Mouse (Mus musculus) MEL (cell line): Measurements from ENCODE around the gene Stac3. TPM values are rescaled to one million over a fixed set of nuclear protein-coding genes. Genes with fewer than 3 reads are reported as not detected.

Experiments used
- DNase-seq: peaks from one replicate; pipeline ENCODE4 v3.0.0; 2011; ENCODE audit warnings: low read depth, low spot score
- H3K27ac ChIP-seq: 2 replicates; pipeline ENCODE4 v1.5.1; 2012; ENCODE audit warnings: low read depth, mild to moderate bottlenecking, control low read depth, low read length, moderate library complexity; ENCODE audit not compliant: control insufficient read depth
- H3K27me3 ChIP-seq, 2 experiments: fragments of 150-350 bp in 1 of 2; sonication (generic) in 1 of 2; 2 replicates each; pipeline ENCODE4 v1.6.1; 2012; ENCODE audit warnings: low read length in 2 of 2, mild to moderate bottlenecking in 2 of 2, improper control_type of control experiment in 1 of 2, moderate library complexity in 1 of 2; ENCODE audit not compliant: insufficient read depth in 2 of 2, control insufficient read depth in 1 of 2
- H3K36me3 ChIP-seq, 2 experiments: 2 replicates each; pipeline ENCODE4 v1.6.1; 2012 to 2014; ENCODE audit warnings: low read length in 2 of 2, improper control_type of control experiment in 1 of 2, inconsistent platforms in 1 of 2, mild to moderate bottlenecking in 1 of 2; ENCODE audit not compliant: insufficient read depth in 2 of 2, control insufficient read depth in 1 of 2
- H3K4me1 ChIP-seq, 2 experiments: fragments of 150-350 bp in 1 of 2; sonication (generic) in 1 of 2; 2 replicates each; pipeline ENCODE4 v1.6.1; 2012; ENCODE audit warnings: low read length in 2 of 2, improper control_type of control experiment in 1 of 2, mild to moderate bottlenecking in 1 of 2; ENCODE audit not compliant: insufficient read depth in 2 of 2, control insufficient read depth in 1 of 2
- H3K4me3 ChIP-seq, 2 experiments: fragments of 150-350 bp in 1 of 2; sonication (generic) in 1 of 2; 2 replicates each; pipeline ENCODE4 v1.5.1; 2012; ENCODE audit warnings: low read depth in 2 of 2, low read length in 2 of 2, mild to moderate bottlenecking in 2 of 2, moderate library complexity in 2 of 2, control low read depth in 1 of 2, improper control_type of control experiment in 1 of 2; ENCODE audit not compliant: control insufficient read depth in 1 of 2, insufficient read depth in 1 of 2
- H3K79me2 ChIP-seq: 2 replicates; pipeline ENCODE4 v1.6.1; 2012; ENCODE audit warnings: mild to moderate bottlenecking, low read length, moderate library complexity; ENCODE audit not compliant: control insufficient read depth, poor library complexity, insufficient read depth
- H3K9ac ChIP-seq: 2 replicates; pipeline ENCODE4 v1.6.1; 2012; ENCODE audit warnings: low read depth, mild to moderate bottlenecking, control low read depth, low read length, moderate library complexity; ENCODE audit not compliant: control insufficient read depth, poor library complexity, severe bottlenecking
- H3K9me3 ChIP-seq: fragments of 150-350 bp; sonication (generic); replicated peaks from 2 replicates; pipeline ENCODE4 v1.6.1; 2012; ENCODE audit warnings: mild to moderate bottlenecking, low read length, improper control_type of control experiment, moderate library complexity; ENCODE audit not compliant: insufficient read depth
- CHD1 ChIP-seq: IDR thresholded peaks from 2 replicates; pipeline ENCODE4 v1.6.1; 2012; ENCODE audit warnings: low read depth, mild to moderate bottlenecking, inconsistent platforms, low read length, improper control_type of control experiment
- CTCF ChIP-seq, 3 experiments: IDR thresholded peaks in 2 of 3; conservative IDR thresholded peaks in 1 of 3; 2 replicates each; pipeline ENCODE4 v1.5.1; 2011 to 2012; ENCODE audit warnings: low read length in 3 of 3, low read depth in 2 of 3, mild to moderate bottlenecking in 2 of 3, improper control_type of control experiment in 1 of 3, inconsistent platforms in 1 of 3, mixed read lengths in 1 of 3, moderate library complexity in 1 of 3; ENCODE audit not compliant: control insufficient read depth in 1 of 3, insufficient read depth in 1 of 3, poor library complexity in 1 of 3, severe bottlenecking in 1 of 3
- ETS1 ChIP-seq: IDR thresholded peaks from 2 replicates; pipeline ENCODE4 v1.6.1; 2012; ENCODE audit warnings: low read depth, mild to moderate bottlenecking, inconsistent platforms, low read length, improper control_type of control experiment, moderate library complexity
- GABPA ChIP-seq: IDR thresholded peaks from 2 replicates; pipeline ENCODE4 v1.6.1; 2012; ENCODE audit warnings: low read depth, mild to moderate bottlenecking, inconsistent platforms, low read length, improper control_type of control experiment, moderate library complexity
- KAT2A ChIP-seq: conservative IDR thresholded peaks from 2 replicates; pipeline ENCODE4 v1.6.1; 2012; ENCODE audit warnings: low read depth, low read length, improper control_type of control experiment, inconsistent platforms
- MXI1 ChIP-seq: IDR thresholded peaks from 2 replicates; pipeline ENCODE4 v1.6.1; 2011; ENCODE audit warnings: mild to moderate bottlenecking, low read depth, low read length, improper control_type of control experiment
- MYB ChIP-seq: IDR thresholded peaks from 2 replicates; pipeline ENCODE4 v1.6.1; 2011; ENCODE audit warnings: mild to moderate bottlenecking, low read depth, low read length, improper control_type of control experiment
- MYC ChIP-seq: IDR thresholded peaks from 2 replicates; pipeline ENCODE4 v1.6.1; 2011; ENCODE audit warnings: low read depth, mild to moderate bottlenecking, low read length, improper control_type of control experiment, moderate library complexity
- NELFE ChIP-seq: IDR thresholded peaks from 2 replicates; pipeline ENCODE4 v1.6.1; 2011; ENCODE audit warnings: low read depth, low read length, improper control_type of control experiment
- POLR2AphosphoS2 ChIP-seq: IDR thresholded peaks from 2 replicates; pipeline ENCODE4 v1.6.1; 2011; ENCODE audit warnings: low read length, improper control_type of control experiment
- POLR2AphosphoS5 ChIP-seq: IDR thresholded peaks from 2 replicates; pipeline ENCODE4 v1.6.1; 2012; ENCODE audit warnings: low read depth, borderline replicate concordance, mild to moderate bottlenecking, inconsistent platforms, low read length, moderate library complexity, mixed read lengths
- RAD21 ChIP-seq: IDR thresholded peaks from 2 replicates; pipeline ENCODE4 v1.6.1; 2011; ENCODE audit warnings: mild to moderate bottlenecking, low read depth, low read length, improper control_type of control experiment
- SIN3A ChIP-seq: IDR thresholded peaks from 2 replicates; pipeline ENCODE4 v1.6.1; 2012; ENCODE audit warnings: low read length, improper control_type of control experiment, inconsistent platforms
- SMC3 ChIP-seq: IDR thresholded peaks from 2 replicates; pipeline ENCODE4 v1.6.1; 2011; ENCODE audit warnings: low read depth, low read length, improper control_type of control experiment
- USF1 ChIP-seq: IDR thresholded peaks from 2 replicates; pipeline ENCODE4 v1.6.1; 2014; ENCODE audit warnings: low read depth, mild to moderate bottlenecking, inconsistent platforms, low read length, improper control_type of control experiment, moderate library complexity
- USF2 ChIP-seq, 2 experiments: IDR thresholded peaks; 2 replicates each; pipeline ENCODE4 v1.6.1; 2011 to 2012; ENCODE audit warnings: improper control_type of control experiment in 2 of 2, low read length in 2 of 2, borderline replicate concordance in 1 of 2, inconsistent platforms in 1 of 2, low read depth in 1 of 2, mild to moderate bottlenecking in 1 of 2; ENCODE audit not compliant: insufficient read depth in 1 of 2
- ZMIZ1 ChIP-seq: IDR thresholded peaks from 2 replicates; pipeline ENCODE4 v1.6.1; 2012; ENCODE audit warnings: low read depth, mild to moderate bottlenecking, inconsistent platforms, low read length, improper control_type of control experiment, moderate library complexity
- polyA plus RNA-seq, 2 experiments: library from polyadenylated mRNA; stranded (reverse) in 1 of 2; unstranded in 1 of 2; fragments of >175 nt in 1 of 2; fragments of >200 nt in 1 of 2; gene quantifications; 2 replicates each; pipeline versions ENCODE4 v1.2.1 to v1.2.4; 2012; ENCODE audit warnings: low replicate concordance in 2 of 2, low read depth in 1 of 2; ENCODE audit not compliant: insufficient read length in 2 of 2, insufficient read depth in 1 of 2, missing spikeins in 1 of 2
- total RNA-seq: library from RNA; depleted of rRNA; stranded (reverse); fragments of 300-350 nt; gene quantifications from 2 replicates; pipeline ENCODE4 v1.2.3, GENCODE M21; 2012

Gene Stac3
- total and polyA plus RNA-seq, 3 experiments, result 0.25 TPM; not detected in 2

GRCm38 (mm10) chr10:127488856-127489255, 12.6 kb upstream of the Stac3 start:
- TF ChIP-seq POLR2AphosphoS2 (no peak), ZMIZ1 (no peak), USF2 (IDR thresholded peaks at IDR 0.05; ENCODE audit: borderline replicate concordance in 1 of 2, insufficient read depth in 1 of 2, low read depth in 1 of 2, low read length in 2 of 2) (no peak), NELFE (no peak), MYC (no peak), SMC3 (no peak), KAT2A (no peak), RAD21 (no peak)
- H3K4me3 ChIP-seq, result no peak overlapping the region
- H3K36me3 ChIP-seq, result peaks cover 0 to 5% of the 10 kb centered on the region in 2 experiments; a peak in 2 of 4 replicates

GRCm38 (mm10) chr10:127490160-127491127, 11.0 kb upstream of the Stac3 start:
- no peak overlapping the region for H3K4me3 ChIP-seq
- no peaks in the 10 kb centered on the region for H3K9me3 ChIP-seq
- no peak for TF ChIP-seq CTCF (IDR thresholded peaks at IDR 0.05 in 2 of 3, conservative IDR thresholded peaks at IDR 0.05 in 1 of 3; ENCODE audit: control insufficient read depth in 1 of 3, insufficient read depth in 1 of 3, low read depth in 2 of 3, low read length in 3 of 3, poor library complexity in 1 of 3, severe bottlenecking in 1 of 3)
- TF ChIP-seq MYC, result no peak
- no peak for TF ChIP-seq RAD21
- TF ChIP-seq USF1, result no peak
- TF ChIP-seq ETS1, result no peak
- no peak for TF ChIP-seq ZMIZ1
- no peak for TF ChIP-seq KAT2A
- H3K4me1 ChIP-seq, result no peaks in the 10 kb centered on the region
- H3K27me3 ChIP-seq, result no peaks in the 10 kb centered on the region
- peaks cover 0 to 5% of the 10 kb centered on the region in 2 experiments; a peak in 2 of 4 replicates for H3K36me3 ChIP-seq
- H3K27ac ChIP-seq, result no peak overlapping the region
- no peaks in the 10 kb centered on the region for H3K79me2 ChIP-seq
- DNase-seq, result no peak
- no peak overlapping the region for H3K9ac ChIP-seq

More at GRCm38 (mm10) chr10:127488856-127489255, 12.6 kb upstream of the Stac3 start:
- Histone ChIP-seq H3K27ac (no peak overlapping the region), H3K9ac (no peak overlapping the region), H3K27me3 (no peaks in the 10 kb centered on the region), H3K9me3 (no peaks in the 10 kb centered on the region), H3K79me2 (no peaks in the 10 kb centered on the region), H3K4me1 (no peaks in the 10 kb centered on the region)
- DNase-seq, result no peak

GRCm38 (mm10) chr10:127491128-127491512, 10.4 kb upstream of the Stac3 start:
- H3K9ac ChIP-seq, result no peak overlapping the region
- H3K79me2 ChIP-seq, result no peaks in the 10 kb centered on the region
- no peak for DNase-seq
- peaks cover 0 to 4% of the 10 kb centered on the region in 2 experiments; a peak in 2 of 4 replicates for H3K36me3 ChIP-seq
- H3K27ac ChIP-seq, result no peak overlapping the region
- TF ChIP-seq MYB (no peak), CHD1 (no peak), MYC (no peak), POLR2AphosphoS5 (no peak), GABPA (no peak), MXI1 (no peak), SIN3A (no peak)
- no peaks in the 10 kb centered on the region for H3K9me3 ChIP-seq
- no peak overlapping the region for H3K4me3 ChIP-seq
- H3K4me1 ChIP-seq, result no peaks in the 10 kb centered on the region
- H3K27me3 ChIP-seq, result no peaks in the 10 kb centered on the region
